Mouse (Mus musculus): ENCODE measurements around the gene Igfbp6. TPM values are rescaled to one million over a fixed set of nuclear protein-coding genes. Genes with fewer than 3 reads are reported as not detected.

Gene Igfbp6
- 0.48 TPM in 1 of 2 replicates, not detected in the other for total RNA-seq (2023)

GRCm38 (mm10) chr15:102144274-102144711, at the start of gene Igfbp6:
Igfbp6 (plus strand) TSS chr15:102144362.

GRCm38 (mm10) chr15:102100161-102100981, 43.8 kb upstream of the Igfbp6 start, which contains the start of gene Tns2:
Tns2 (plus strand) TSS chr15:102100413.

GRCm38 (mm10) chr15:102136129-102136758, 7.9 kb upstream of the Igfbp6 start, which contains the start of gene Spryd3:
Spryd3 (minus strand) TSS chr15:102136234.

GRCm38 (mm10) chr15:102150301-102151135, 6.4 kb downstream of the Igfbp6 start, which contains the start of gene Soat2:
Soat2 (plus strand) TSS chr15:102150526.

Other genes with a start within 250 kb of the Igfbp6 start
- gene Krt4, start 219.6 kb upstream of the Igfbp6 start, total RNA-seq (2023): not detected in 2 replicates
- gene Krt79, start 204.0 kb upstream of the Igfbp6 start, total RNA-seq (2023): not detected in 2 replicates
- gene Krt78, start 190.1 kb upstream of the Igfbp6 start, total RNA-seq (2023): not detected in 2 replicates
- gene Krt8, start 139.9 kb upstream of the Igfbp6 start, total RNA-seq (2023): not detected in 2 replicates
- 0.27 and 0.54 TPM in 2 replicates for gene Krt18, start 116.2 kb upstream of the Igfbp6 start, total RNA-seq (2023)
- 102 and 140 TPM in 2 replicates for gene Eif4b, start 70.6 kb upstream of the Igfbp6 start, total RNA-seq (2023)
- gene Tns2, start 43.9 kb upstream of the Igfbp6 start, total RNA-seq (2023): 0.98 and 4.1 TPM in 2 replicates
- 30.6 and 44.9 TPM in 2 replicates for gene Spryd3, start 8.1 kb upstream of the Igfbp6 start, total RNA-seq (2023)
- 2.3 and 2.9 TPM in 2 replicates for gene Soat2, start 6.2 kb downstream of the Igfbp6 start, total RNA-seq (2023)
- 75.2 and 102 TPM in 2 replicates for gene Zfp740, start 58.9 kb downstream of the Igfbp6 start, total RNA-seq (2023)
- 21.5 and 30.3 TPM in 2 replicates for gene Csad, start 60.4 kb downstream of the Igfbp6 start, total RNA-seq (2023)
- 198 and 201 TPM in 2 replicates for gene Itgb7, start 87.6 kb downstream of the Igfbp6 start, total RNA-seq (2023)
- gene Rarg, start 113.2 kb downstream of the Igfbp6 start, total RNA-seq (2023): 32.5 and 34.1 TPM in 2 replicates
- gene Gm9918, start 126.2 kb downstream of the Igfbp6 start, total RNA-seq (2023): not detected in 2 replicates
- 31.4 and 34.2 TPM in 2 replicates for gene Mfsd5, start 135.1 kb downstream of the Igfbp6 start, total RNA-seq (2023)
- 31.1 and 43.9 TPM in 2 replicates for gene Espl1, start 151.9 kb downstream of the Igfbp6 start, total RNA-seq (2023)
- 259 and 280 TPM in 2 replicates for gene Pfdn5, start 181.8 kb downstream of the Igfbp6 start, total RNA-seq (2023)
- gene Myg1, start 187.3 kb downstream of the Igfbp6 start, total RNA-seq (2023): 31.4 and 36.0 TPM in 2 replicates
- gene Aaas, start 206.4 kb downstream of the Igfbp6 start, total RNA-seq (2023): 16.5 and 25.4 TPM in 2 replicates
- 0.27 TPM in 1 of 2 replicates, not detected in the other for gene Sp7, start 222.8 kb downstream of the Igfbp6 start, total RNA-seq (2023)